ENCODE assay signal across 8 mouse cellular contexts in the genomic region with DNA sequence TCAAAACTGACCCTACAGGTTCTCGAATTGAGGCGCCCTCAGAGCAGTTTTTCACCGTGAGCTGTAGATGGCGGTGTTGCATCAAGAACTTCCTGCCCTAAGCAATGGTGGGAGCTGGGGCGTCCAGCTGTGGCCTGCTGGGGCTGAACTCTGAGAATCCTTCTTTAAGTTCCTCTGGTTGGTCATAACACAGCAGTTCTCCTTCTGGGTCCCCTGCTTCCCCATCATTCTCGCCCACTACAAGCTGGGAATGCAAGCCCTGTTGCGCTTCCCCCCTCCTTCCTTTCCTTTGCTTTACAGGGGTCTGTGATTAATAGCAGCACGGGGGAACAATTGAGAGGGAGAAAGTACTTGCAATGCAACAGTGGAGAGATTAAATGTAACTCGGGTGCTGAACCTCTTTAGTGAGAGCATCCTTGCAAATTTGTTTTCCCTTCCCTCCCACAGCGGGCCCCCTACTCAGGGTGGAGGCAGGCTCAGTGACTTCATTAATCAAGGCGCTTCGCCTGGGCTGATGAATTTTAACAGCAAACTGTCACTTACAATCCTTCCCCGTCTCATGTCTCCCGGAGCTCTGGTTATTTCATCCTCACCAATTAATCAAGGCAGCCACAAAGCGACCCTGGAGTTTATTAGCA.
DNase-seq lines count a peak whose midpoint lies in the region; ATAC-seq lines count a peak whose summit lies in the region.

No protein-coding gene starts in this region.

- peaks cover 4% of the 10 kb centered on the region; the same call in 1 of the 2 replicates for H3K4me1 ChIP-seq in embryonic facial prominence, embryonic 13.5 days
- no peaks in the 10 kb centered on the region for H3K4me1 ChIP-seq in hindbrain, embryonic 11.5 days (replicated peaks; ENCODE audit: control insufficient read depth, insufficient read depth, low read length)

- peak overlapping the region; percentile 27; the same call in 1 of the 2 replicates for H3K9ac ChIP-seq in embryonic facial prominence, embryonic 13.5 days
- H3K9ac ChIP-seq in hindbrain, embryonic 11.5 days (ENCODE audit: low read depth, low read length): no peak overlapping the region

- ATAC-seq in embryonic facial prominence, embryonic 13.5 days (ENCODE audit: insufficient number of reproducible peaks, insufficient read depth, low FRiP score, low TSS enrichment, low read depth): peak; percentile 64
- peak; percentile 94 for ATAC-seq in hindbrain, embryonic 11.5 days (ENCODE audit: low FRiP score)

- no peak overlapping the region for H3K27ac ChIP-seq in embryonic facial prominence, embryonic 13.5 days
- no peak overlapping the region for H3K27ac ChIP-seq in hindbrain, embryonic 11.5 days (ENCODE audit: low read depth, low read length)

- peak overlapping the region; percentile 23 for H3K4me3 ChIP-seq in embryonic facial prominence, embryonic 13.5 days
- H3K4me3 ChIP-seq in hindbrain, embryonic 11.5 days (ENCODE audit: low read depth, low read length): no peak overlapping the region

- H3K27me3 ChIP-seq in embryonic facial prominence, embryonic 13.5 days: no peaks in the 10 kb centered on the region
- no peaks in the 10 kb centered on the region for H3K27me3 ChIP-seq in hindbrain, embryonic 11.5 days (ENCODE audit: control insufficient read depth, insufficient read depth, low read length)

- 6% methylated on average over 15 of the region's 15 CpGs for WGBS in embryonic facial prominence, embryonic 13.5 days
- 2% methylated on average over 15 of the region's 15 CpGs for WGBS in hindbrain, embryonic 11.5 days

- H3K4me2 ChIP-seq in embryonic facial prominence, embryonic 13.5 days: peak overlapping the region; percentile 52
- H3K4me2 ChIP-seq in hindbrain, embryonic 11.5 days (replicated peaks; ENCODE audit: low read depth, low read length): peak overlapping the region; percentile 34

- no peaks in the 10 kb centered on the region for H3K9me3 ChIP-seq in embryonic facial prominence, embryonic 13.5 days
- H3K9me3 ChIP-seq in hindbrain, embryonic 11.5 days (ENCODE audit: control insufficient read depth, low read length): no peaks in the 10 kb centered on the region

- H3K36me3 ChIP-seq in embryonic facial prominence, embryonic 13.5 days: no peaks in the 10 kb centered on the region
- no peaks in the 10 kb centered on the region for H3K36me3 ChIP-seq in hindbrain, embryonic 11.5 days (ENCODE audit: control insufficient read depth, insufficient read depth, low read length)

- peak; percentile 3 for DNase-seq in 3134 (ENCODE audit: extremely low read depth, insufficient read length, low spot score)
- peak; percentile 61 for DNase-seq in ZHBTc4 (ENCODE audit: low read depth, low spot score)
- peak; percentile 80 for DNase-seq in hindbrain, embryonic 11.5 days (ENCODE audit: low spot score)
- peak; percentile 74 to 79 for DNase-seq in layer of hippocampus, postnatal 10 days (ENCODE audit: low spot score in 2 of 2)
- DNase-seq in lung, postnatal 36 days: peak; percentile 6
- peak; percentile 50 for DNase-seq in right cerebral cortex, postnatal 14 days
- no peak for DNase-seq in thymus, postnatal 25 days
